ENCODE assay signal across 21 mouse cellular contexts in genomic region chr19:28499786-28500185, GRCm38 (mm10).
DNase-seq lines count a peak whose midpoint lies in the region; ATAC-seq and TF ChIP-seq lines count a peak whose summit lies in the region.
"Had no signal": no experiment of that assay in that cellular context is flagged by ENCODE, and none has a peak within 500 bp of the region (broad histone marks: within the 10 kb centered on the region; RNA-seq: fewer than 3 reads in every experiment).

No protein-coding gene starts in this region.

- H3K4me3 ChIP-seq in forebrain, postnatal 0 days (ENCODE audit: low read depth, low read length): no peak overlapping the region
- no peak overlapping the region for H3K4me3 ChIP-seq in forebrain, embryonic 12.5 days (replicated peaks)
- H3K4me3 ChIP-seq in kidney, adult 2 months (ENCODE audit: insufficient read depth, low read depth, low read length): no peak overlapping the region
- H3K4me3 ChIP-seq in kidney, embryonic 14.5 days (ENCODE audit: low read length): no peak overlapping the region
- no peak overlapping the region for H3K4me3 ChIP-seq in layer of hippocampus, adult 2 months
- H3K4me3 ChIP-seq: embryonic facial prominence, embryonic 10.5 days; heart, adult 2 months; heart, embryonic 12.5 days; hindbrain, embryonic 10.5 days had no signal

- no peak for TF ChIP-seq POLR2A in kidney, adult 2 months (IDR thresholded peaks at IDR 0.05; ENCODE audit: low read depth, low read length)

- ATAC-seq in forebrain, postnatal 0 days: no peak
- ATAC-seq in forebrain, embryonic 12.5 days (ENCODE audit: low FRiP score): no peak
- ATAC-seq in kidney, embryonic 14.5 days (ENCODE audit: low FRiP score, low TSS enrichment): no peak
- ATAC-seq: CD4-positive, CD25-positive, alpha-beta regulatory T cell, adult 4 months; forebrain, embryonic 14.5 days had no signal

- TF ChIP-seq CTCF in forebrain, postnatal 0 days (IDR thresholded peaks at IDR 0.05; ENCODE audit: low read depth): no peak
- no peak for TF ChIP-seq CTCF in kidney, adult 2 months (conservative IDR thresholded peaks at IDR 0.05; ENCODE audit: insufficient read depth, insufficient read length, low read depth, low read length)
- TF ChIP-seq CTCF in layer of hippocampus, adult 2 months (conservative IDR thresholded peaks at IDR 0.05): no peak

- 89% methylated on average over 5 of the region's 5 CpGs for WGBS in forebrain, postnatal 0 days
- WGBS in forebrain, embryonic 12.5 days: 88% methylated on average over 5 of the region's 5 CpGs
- WGBS in kidney, adult 2 months: 63% methylated on average over 5 of the region's 5 CpGs
- 86% methylated on average over 5 of the region's 5 CpGs for WGBS in kidney, embryonic 14.5 days

- H3K4me1 ChIP-seq in forebrain, postnatal 0 days (ENCODE audit: insufficient read depth): no peaks in the 10 kb centered on the region
- H3K4me1 ChIP-seq in forebrain, embryonic 12.5 days: no peaks in the 10 kb centered on the region
- H3K4me1 ChIP-seq in kidney, adult 2 months (ENCODE audit: control insufficient read depth, insufficient read depth, low read length): peaks cover 13% of the 10 kb centered on the region; the same call in 1 of the 2 replicates
- no peaks in the 10 kb centered on the region for H3K4me1 ChIP-seq in kidney, embryonic 14.5 days (ENCODE audit: control insufficient read depth, insufficient read depth, low read length)
- H3K4me1 ChIP-seq: embryonic facial prominence, embryonic 10.5 days had no signal

- no peaks in the 10 kb centered on the region for H3K9me3 ChIP-seq in forebrain, postnatal 0 days (ENCODE audit: low read length)
- no peaks in the 10 kb centered on the region for H3K9me3 ChIP-seq in forebrain, embryonic 12.5 days
- no peaks in the 10 kb centered on the region for H3K9me3 ChIP-seq in kidney, embryonic 14.5 days (ENCODE audit: control insufficient read depth, low read length)
- H3K9me3 ChIP-seq: embryonic facial prominence, embryonic 10.5 days; G1E; heart, embryonic 12.5 days; hindbrain, embryonic 10.5 days had no signal

- no peak for DNase-seq in forebrain, postnatal 0 days
- DNase-seq in kidney, adult 2 months: peak; percentile 69
- DNase-seq in layer of hippocampus, adult 2 months (ENCODE audit: low spot score in 2 of 2): no peak
- DNase-seq in layer of hippocampus, postnatal 10 days (ENCODE audit: low spot score in 2 of 2): no peak
- no peak for DNase-seq in thymus, postnatal 36 days
- DNase-seq: adrenal gland, adult 8-10 months; adrenal gland, postnatal 36 days; B cell, adult 2 months; cerebellum, adult 2 months; cerebellum, postnatal 10 days; gastrocnemius, postnatal 36 days; heart, adult 2 months had no signal

- no peaks in the 10 kb centered on the region for H3K27me3 ChIP-seq in forebrain, postnatal 0 days (ENCODE audit: insufficient read depth, low read length)
- H3K27me3 ChIP-seq in forebrain, embryonic 12.5 days: no peaks in the 10 kb centered on the region; the same call in 1 of the 2 replicates
- H3K27me3 ChIP-seq in kidney, adult 2 months (replicated peaks; ENCODE audit: control insufficient read depth, insufficient read depth, low read length): no peaks in the 10 kb centered on the region
- H3K27me3 ChIP-seq in kidney, embryonic 14.5 days (ENCODE audit: control insufficient read depth, insufficient read depth, low read length): no peaks in the 10 kb centered on the region
- H3K27me3 ChIP-seq: heart, embryonic 12.5 days had no signal

- H3K4me2 ChIP-seq in forebrain, postnatal 0 days (ENCODE audit: low read depth): 0 out of 2 replicates have a peak overlapping the region, but pooled peaks have one; percentile 19
- no peak overlapping the region for H3K4me2 ChIP-seq in forebrain, embryonic 12.5 days
- no peak overlapping the region for H3K4me2 ChIP-seq in kidney, embryonic 14.5 days (replicated peaks; ENCODE audit: low read depth, low read length)
- H3K4me2 ChIP-seq: heart, embryonic 12.5 days; hindbrain, embryonic 14.5 days had no signal

- no peaks in the 10 kb centered on the region for H3K36me3 ChIP-seq in forebrain, postnatal 0 days (ENCODE audit: insufficient read depth)
- H3K36me3 ChIP-seq in forebrain, embryonic 12.5 days (replicated peaks): no peaks in the 10 kb centered on the region
- no peaks in the 10 kb centered on the region for H3K36me3 ChIP-seq in kidney, adult 2 months (ENCODE audit: control insufficient read depth, insufficient read depth, low read length)
- H3K36me3 ChIP-seq in kidney, embryonic 14.5 days (ENCODE audit: control insufficient read depth, insufficient read depth, low read length): no peaks in the 10 kb centered on the region
- H3K36me3 ChIP-seq: embryonic facial prominence, embryonic 10.5 days; G1E; heart, embryonic 12.5 days; hindbrain, embryonic 10.5 days had no signal

- no peak overlapping the region for H3K9ac ChIP-seq in forebrain, postnatal 0 days
- H3K9ac ChIP-seq in forebrain, embryonic 12.5 days: no peak overlapping the region
- H3K9ac ChIP-seq in kidney, embryonic 14.5 days (ENCODE audit: low read depth, low read length): no peak overlapping the region
- H3K9ac ChIP-seq: heart, embryonic 12.5 days; hindbrain, embryonic 14.5 days had no signal

- H3K27ac ChIP-seq in forebrain, postnatal 0 days (ENCODE audit: low read depth, low read length): no peak overlapping the region
- H3K27ac ChIP-seq in forebrain, embryonic 12.5 days: no peak overlapping the region
- peak overlapping the region; percentile 78 for H3K27ac ChIP-seq in kidney, adult 2 months (ENCODE audit: insufficient read depth, low read depth, low read length)
- H3K27ac ChIP-seq in kidney, embryonic 14.5 days (ENCODE audit: low read depth, low read length): no peak overlapping the region
- peak overlapping the region; percentile 28; the same call in 1 of the 2 replicates for H3K27ac ChIP-seq in layer of hippocampus, adult 2 months
- H3K27ac ChIP-seq: embryonic facial prominence, embryonic 10.5 days; heart, adult 2 months; hindbrain, embryonic 10.5 days; hindbrain, embryonic 14.5 days had no signal

Comparison
In these comparisons a context has a peak if more than half of its experiments do, and no peak if none do; other contexts are left out.
1. H3K27ac ChIP-seq: peak in kidney, adult 2 months (single experiment) and layer of hippocampus, adult 2 months (single experiment); none in forebrain, postnatal 0 days (single experiment), forebrain, embryonic 12.5 days (single experiment) and kidney, embryonic 14.5 days (single experiment).